Mouse (Mus musculus) sigmoid colon, adult 10 weeks (tissue): ENCODE measurements around the gene Cyp2c70. TPM values are rescaled to one million over a fixed set of nuclear protein-coding genes. Genes with fewer than 3 reads are reported as not detected.

Experiments used
- polyA plus RNA-seq: library from polyadenylated mRNA; stranded (reverse); fragments of 350-450 nt; fragmentation: Illumina TruSeq; extraction: RNeasy Lipid Tissue Mini Kit (QIAGEN cat#74804); gene quantifications from one replicate; pipeline ENCODE4 v1.2.3, GENCODE M21; 2014; ENCODE audit warnings: low read depth, low replicate concordance

Gene Cyp2c70
- 2.0 TPM for polyA plus RNA-seq

DNA sequence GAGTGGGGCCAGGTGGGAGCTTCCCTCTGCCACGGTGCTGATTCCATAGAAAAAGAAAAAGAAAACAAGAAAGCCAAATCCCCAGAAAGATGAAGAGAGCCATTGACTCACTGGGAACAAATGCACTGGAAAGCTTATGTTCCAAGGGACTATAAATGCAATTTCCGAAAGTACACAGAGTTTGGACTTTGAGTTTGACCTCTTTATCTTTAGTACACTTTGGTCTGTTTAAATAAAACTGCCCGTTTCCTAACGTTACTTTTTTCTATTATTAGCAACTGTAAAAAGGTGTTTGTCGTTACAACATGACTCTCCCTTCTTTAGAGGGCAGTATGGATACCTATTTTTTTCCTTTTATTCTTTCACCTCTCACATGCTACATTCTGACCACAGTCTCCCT lies at the start of gene Cyp2c70:
Cyp2c70 (minus strand) TSS at position 174 of the 400 bp plus-strand sequence.

Other genes with a start within 250 kb of the Cyp2c70 start
- gene Cyp2c37, start 194.9 kb downstream of the Cyp2c70 start, polyA plus RNA-seq: not detected
- gene Cyp2c54, start 113.5 kb downstream of the Cyp2c70 start, polyA plus RNA-seq: not detected
- not detected for gene Cyp2c50, start 97.6 kb downstream of the Cyp2c70 start, polyA plus RNA-seq
- gene Pdlim1, start 84.5 kb upstream of the Cyp2c70 start, polyA plus RNA-seq: 93.2 TPM